Mouse (Mus musculus) G1E (cell line): Measurements from ENCODE around the gene Rflna. TPM values are rescaled to one million over a fixed set of nuclear protein-coding genes. Genes with fewer than 3 reads are reported as not detected.

Experiments
- ATAC-seq: 2 replicates; pipeline ENCODE4 v1.8.0; 2016; ENCODE audit warnings: mild to moderate bottlenecking; ENCODE audit not compliant: insufficient number of reproducible peaks, poor library complexity, low FRiP score, severe bottlenecking; ENCODE audit errors: extremely low read depth
- DNase-seq: peaks from one replicate; pipeline ENCODE4 v3.0.0; 2012; ENCODE audit warnings: low spot score
- H3K27me3 ChIP-seq: 2 replicates; pipeline ENCODE4 v1.6.1; 2012; ENCODE audit warnings: mild to moderate bottlenecking, low read length, inconsistent platforms; ENCODE audit not compliant: insufficient read depth
- H3K36me3 ChIP-seq: replicated peaks from 2 replicates; pipeline ENCODE3; 2012; ENCODE audit warnings: mild to moderate bottlenecking, inconsistent platforms
- H3K4me1 ChIP-seq: 2 replicates; pipeline ENCODE4 v1.6.1; 2012; ENCODE audit warnings: low read depth, low read length, inconsistent platforms, mixed read lengths; ENCODE audit not compliant: insufficient read depth
- H3K4me3 ChIP-seq: 2 replicates; pipeline ENCODE4 v1.5.1; 2012; ENCODE audit warnings: low read depth, mild to moderate bottlenecking, inconsistent platforms, low read length, moderate library complexity, mixed read lengths
- H3K9me3 ChIP-seq: replicated peaks from 2 replicates; pipeline ENCODE4 v1.6.1; 2012; ENCODE audit warnings: inconsistent platforms
- CTCF ChIP-seq: IDR thresholded peaks from 2 replicates; pipeline ENCODE4 v1.5.1; 2012; ENCODE audit warnings: low read depth, low read length, inconsistent platforms, mixed read lengths
- GATA1 ChIP-seq: IDR thresholded peaks from 2 replicates; pipeline ENCODE4 v1.6.1; 2012; ENCODE audit warnings: borderline replicate concordance, low read length, inconsistent platforms, mixed read lengths
- GATA2 ChIP-seq: IDR thresholded peaks from 2 replicates; pipeline ENCODE4 v1.6.1; 2012; ENCODE audit warnings: low read depth, low read length, inconsistent platforms, borderline replicate concordance
- POLR2AphosphoS5 ChIP-seq: IDR thresholded peaks from 2 replicates; pipeline ENCODE4 v1.6.1; 2012; ENCODE audit warnings: low read depth, low read length, inconsistent platforms; ENCODE audit not compliant: insufficient replicate concordance
- TAL1 ChIP-seq: conservative IDR thresholded peaks from 2 replicates; pipeline ENCODE4 v1.6.1; 2012; ENCODE audit warnings: low read depth, low read length, inconsistent platforms, mixed read lengths
- polyA plus RNA-seq: library from polyadenylated mRNA; stranded (reverse); fragments of >175 nt; gene quantifications from 2 replicates; pipeline ENCODE4 v1.2.3, GENCODE M21; 2012
- total RNA-seq, 2 experiments: library from RNA; stranded (forward) in 1 of 2; stranded (reverse) in 1 of 2; fragments of 200-1000 nt in 1 of 2; fragments of >200 nt in 1 of 2; fragmentation: Nextera tagmentation in 1 of 2; gene quantifications; 2 replicates each; pipeline ENCODE4 v1.2.3; 2014 to 2017

Rflna gene
- total and polyA plus RNA-seq, 3 experiments, result not detected

GRCm38 (mm10) chr5:125045202-125045601 lies 42.2 kb downstream of the Rflna start:
- no peak for ATAC-seq
- TF ChIP-seq GATA2 (no peak), TAL1 (no peak), POLR2AphosphoS5 (no peak), CTCF (no peak), GATA1 (no peak)

GRCm38 (mm10) chr5:125046436-125046835 lies 43.4 kb downstream of the Rflna start:
- H3K4me3 ChIP-seq, result no peak overlapping the region
- no peaks in the 10 kb centered on the region for H3K36me3 ChIP-seq
- peaks cover 98% of the 10 kb centered on the region for H3K9me3 ChIP-seq
- H3K4me1 ChIP-seq, result no peaks in the 10 kb centered on the region
- ATAC-seq, result no peak
- TF ChIP-seq POLR2AphosphoS5 (no peak), GATA2 (no peak), CTCF (no peak), TAL1 (no peak), GATA1 (no peak)
- no peak for DNase-seq
- H3K27me3 ChIP-seq, result no peaks in the 10 kb centered on the region

More at GRCm38 (mm10) chr5:125045202-125045601, 42.2 kb downstream of the Rflna start:
- no peaks in the 10 kb centered on the region for H3K36me3 ChIP-seq
- no peaks in the 10 kb centered on the region for H3K4me1 ChIP-seq
- no peaks in the 10 kb centered on the region for H3K27me3 ChIP-seq
- H3K4me3 ChIP-seq, result no peak overlapping the region; the same call in 1 of the 2 replicates
- DNase-seq, result no peak
- peaks cover 98% of the 10 kb centered on the region for H3K9me3 ChIP-seq

- ATAC-seq (no peak), DNase-seq (no peak)
- Histone ChIP-seq H3K36me3 (no peaks in the 10 kb centered on the region), H3K9me3 (peaks cover 99% of the 10 kb centered on the region), H3K4me1 (no peaks in the 10 kb centered on the region), H3K4me3 (no peak overlapping the region), H3K27me3 (no peaks in the 10 kb centered on the region)
- TF ChIP-seq POLR2AphosphoS5 (no peak), GATA2 (no peak), CTCF (no peak), GATA1 (no peak), TAL1 (no peak)
Observed at GRCm38 (mm10) chr5:125049481-125049880, 46.5 kb downstream of the Rflna start.

- Histone ChIP-seq H3K27me3 (no peaks in the 10 kb centered on the region), H3K9me3 (peaks cover 99% of the 10 kb centered on the region), H3K4me3 (no peak overlapping the region), H3K36me3 (no peaks in the 10 kb centered on the region), H3K4me1 (no peaks in the 10 kb centered on the region)
- TF ChIP-seq TAL1 (no peak), GATA2 (no peak), GATA1 (no peak), CTCF (no peak), POLR2AphosphoS5 (no peak)
- DNase-seq (no peak), ATAC-seq (no peak)
Observed at GRCm38 (mm10) chr5:125052237-125052602, 49.2 kb downstream of the Rflna start.

- DNase-seq, result no peak
- no peaks in the 10 kb centered on the region for H3K4me1 ChIP-seq
- ATAC-seq, result no peak
- H3K4me3 ChIP-seq, result no peak overlapping the region; the same call in 1 of the 2 replicates
- TF ChIP-seq CTCF, result no peak
- no peak for TF ChIP-seq POLR2AphosphoS5
- TF ChIP-seq GATA1, result no peak
- no peak for TF ChIP-seq GATA2
- no peak for TF ChIP-seq TAL1
- no peaks in the 10 kb centered on the region for H3K36me3 ChIP-seq
- peaks cover 99% of the 10 kb centered on the region for H3K9me3 ChIP-seq
- H3K27me3 ChIP-seq, result no peaks in the 10 kb centered on the region
Observed at GRCm38 (mm10) chr5:125052603-125053488, 49.8 kb downstream of the Rflna start.

GRCm38 (mm10) chr5:125053661-125054060 lies 50.6 kb downstream of the Rflna start:
- H3K36me3 ChIP-seq, result no peaks in the 10 kb centered on the region
- DNase-seq (no peak), ATAC-seq (no peak)
- TF ChIP-seq GATA1 (no peak), POLR2AphosphoS5 (no peak), GATA2 (no peak), CTCF (no peak), TAL1 (no peak)
- H3K9me3 ChIP-seq, result peaks cover 99% of the 10 kb centered on the region
- no peak overlapping the region for H3K4me3 ChIP-seq
- no peaks in the 10 kb centered on the region for H3K27me3 ChIP-seq
- no peaks in the 10 kb centered on the region for H3K4me1 ChIP-seq
